Mouse (Mus musculus) midbrain, embryonic 10.5 days (tissue): ENCODE measurements around the gene Galnt12. TPM values are rescaled to one million over a fixed set of nuclear protein-coding genes. Genes with fewer than 3 reads are reported as not detected.

Experiments used
- DNase-seq: peaks from one replicate; pipeline ENCODE4 v3.0.0-alpha.2; 2017; ENCODE audit warnings: low spot score
- H3K27ac ChIP-seq: fragments of 300-500 bp; sonication (generic); replicated peaks from 2 replicates; pipeline ENCODE4 v1.5.1; 2016; ENCODE audit warnings: mild to moderate bottlenecking
- H3K27me3 ChIP-seq: fragments of 300-500 bp; sonication (generic); 2 replicates; pipeline ENCODE4 v1.6.1; 2016; ENCODE audit warnings: low read depth, mild to moderate bottlenecking; ENCODE audit not compliant: poor library complexity, severe bottlenecking
- H3K36me3 ChIP-seq: fragments of 300-500 bp; sonication (generic); 2 replicates; pipeline ENCODE4 v1.6.1; 2016; ENCODE audit warnings: mild to moderate bottlenecking, moderate library complexity
- H3K4me1 ChIP-seq: fragments of 300-500 bp; sonication (generic); 2 replicates; pipeline ENCODE4 v1.6.1; 2016
- H3K4me3 ChIP-seq: fragments of 300-500 bp; sonication (generic); 2 replicates; pipeline ENCODE4 v1.5.1; 2016; ENCODE audit warnings: mild to moderate bottlenecking, moderate library complexity
- H3K9me3 ChIP-seq: fragments of 300-500 bp; sonication (generic); replicated peaks from 2 replicates; pipeline ENCODE4 v1.6.1; 2016; ENCODE audit warnings: mild to moderate bottlenecking
- WGBS: fragments of 180-500 bp; shearing (Covaris S2); methylation state at CpG from one replicate; pipeline ENCODE4 v1.1.7; 2016; 5-methylcytosine and 5-hydroxymethylcytosine counted together
- polyA plus RNA-seq: library from polyadenylated mRNA; unstranded; fragments of >200 nt; fragmentation: Nextera tagmentation; extraction: Ambion mirVana; gene quantifications from 2 replicates; pipeline ENCODE4 v1.2.1, GENCODE M21; 2016

The Galnt12 gene
- polyA plus RNA-seq, 1 experiment from 2014 or later = 7.8 TPM

DNA sequence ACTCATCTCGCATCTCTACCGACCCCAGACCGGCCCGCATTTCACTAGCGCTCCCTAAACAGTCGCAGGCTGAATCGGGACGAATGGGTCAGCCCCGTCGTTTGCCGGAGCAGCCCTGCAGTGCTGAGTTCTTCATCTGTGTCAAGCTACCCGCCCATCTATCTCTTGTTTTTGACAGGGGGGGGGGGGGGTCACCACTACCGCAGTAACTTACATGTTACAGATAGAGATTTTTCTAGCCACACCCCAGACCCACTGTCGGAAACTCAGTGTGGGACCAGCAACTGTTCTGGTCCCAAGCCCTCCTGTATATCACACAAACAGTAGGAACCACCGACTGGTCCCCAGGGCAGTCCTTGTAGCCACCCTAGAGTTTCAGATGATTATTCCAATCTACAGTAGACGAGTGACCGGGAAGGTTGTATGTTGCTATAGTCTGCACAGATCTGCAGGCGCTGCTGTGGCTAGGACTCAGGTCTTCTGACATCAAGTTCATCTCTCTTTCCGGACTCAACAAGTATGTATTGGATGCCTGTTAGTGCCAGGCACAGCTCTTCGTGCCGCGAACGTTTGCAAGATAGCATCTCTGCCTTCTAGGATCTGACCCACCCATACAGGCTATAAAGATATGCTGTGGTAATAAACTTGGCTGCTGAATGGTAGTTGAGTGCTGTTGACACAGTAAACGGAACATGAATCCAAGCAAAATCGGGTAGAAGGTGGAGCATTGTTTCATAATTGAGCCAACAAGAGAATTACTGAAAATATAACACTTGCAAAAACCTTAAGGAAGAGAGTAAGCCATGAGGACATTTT, 34.0 kb upstream of the Galnt12 start:
- Histone ChIP-seq H3K4me1 (peaks cover 16% of the 10 kb centered on the region), H3K4me3 (peak overlapping the region; percentile 82), H3K27ac (peak overlapping the region; percentile 90), H3K36me3 (no peaks in the 10 kb centered on the region), H3K9me3 (0 out of 2 replicates have a peak, but pooled peaks cover 3% of the 10 kb centered on the region), H3K27me3 (peaks cover 23% of the 10 kb centered on the region)
- no peak for DNase-seq
- 39% methylated on average over 25 of the region's 25 CpGs for WGBS

DNA sequence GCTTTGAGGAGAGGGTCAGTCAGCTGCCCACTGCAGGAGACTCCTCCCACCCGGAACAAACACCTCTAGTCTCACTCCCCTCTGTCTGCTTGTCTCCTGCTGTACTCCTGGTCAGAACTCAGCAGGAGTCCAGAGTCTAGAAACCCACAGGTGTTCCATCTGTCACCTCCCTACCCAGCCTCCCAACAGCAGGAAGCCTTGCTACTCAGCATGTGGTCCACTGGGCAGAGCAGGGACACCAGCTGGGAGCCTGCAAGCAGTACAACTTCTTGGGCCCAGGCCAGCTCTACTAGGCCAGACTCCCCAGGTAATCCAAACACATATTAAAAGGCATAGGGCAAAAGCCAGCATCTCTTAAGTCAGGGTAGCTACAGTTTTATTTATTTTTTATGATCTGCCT, 30.8 kb upstream of the Galnt12 start:
- WGBS = 14% methylated on average over 1 of the region's 1 CpGs
- Histone ChIP-seq H3K36me3 (no peaks in the 10 kb centered on the region), H3K27ac (no peak overlapping the region), H3K9me3 (no peaks in the 10 kb centered on the region), H3K4me1 (peaks cover 16% of the 10 kb centered on the region), H3K4me3 (no peak overlapping the region), H3K27me3 (peaks cover 6% of the 10 kb centered on the region)
- DNase-seq = no peak

DNA sequence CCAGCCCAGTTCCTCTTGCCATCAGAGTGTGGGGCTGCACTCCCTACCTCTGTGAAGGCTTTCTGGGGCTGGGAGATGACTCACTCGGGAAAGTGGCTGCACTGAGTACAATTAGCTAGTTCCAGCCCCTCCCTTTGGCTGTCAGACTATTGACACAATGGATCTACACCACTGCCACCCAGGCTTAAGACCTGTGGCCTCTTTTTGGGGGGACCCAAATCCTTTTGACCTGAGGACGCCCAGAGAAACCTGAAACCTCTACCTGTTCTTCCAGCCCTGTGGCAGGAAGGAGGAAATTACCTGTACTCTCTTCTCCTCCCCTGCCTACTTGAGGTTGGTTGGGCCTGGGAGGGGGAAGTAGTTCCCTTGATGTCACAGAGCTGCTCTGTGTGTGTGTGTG, 16.7 kb upstream of the Galnt12 start:
- Histone ChIP-seq H3K4me1 (peaks cover 10% of the 10 kb centered on the region; the same call in 1 of the 2 replicates), H3K27me3 (no peaks in the 10 kb centered on the region), H3K36me3 (no peaks in the 10 kb centered on the region), H3K9me3 (no peaks in the 10 kb centered on the region), H3K4me3 (no peak overlapping the region), H3K27ac (no peak overlapping the region)
- no peak for DNase-seq
- WGBS = 39% methylated on average over 2 of the region's 2 CpGs

DNA sequence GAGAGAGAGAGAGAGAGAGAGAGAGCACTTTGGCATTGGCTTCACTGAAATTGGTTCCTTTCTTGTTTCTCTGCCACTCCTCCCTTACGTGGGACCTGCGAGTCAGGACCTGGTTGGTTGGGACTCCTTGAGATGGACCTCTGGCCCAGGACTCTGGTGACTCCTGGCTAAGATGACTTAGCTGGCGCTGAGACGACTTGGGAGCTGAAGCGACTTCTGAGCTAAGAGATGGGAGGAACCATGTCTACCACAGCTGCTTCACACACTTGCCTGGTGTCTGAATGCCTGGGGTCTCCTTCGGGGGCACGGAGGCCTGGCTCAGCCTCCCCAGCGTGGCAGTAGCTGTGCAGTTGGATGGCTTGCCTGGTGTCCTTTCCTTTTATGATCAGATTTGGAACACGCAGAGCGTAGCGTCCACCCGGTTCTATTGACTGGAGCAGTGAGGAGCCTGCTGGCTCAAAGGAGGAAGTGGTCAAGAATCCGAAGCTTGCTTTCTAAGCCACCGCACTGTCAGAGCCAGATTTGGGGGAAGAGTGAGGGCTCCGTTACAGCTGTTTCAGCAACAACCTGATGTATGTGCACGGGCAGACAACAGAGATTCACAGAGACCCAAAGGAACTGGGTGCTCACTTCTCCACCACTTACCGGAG, 11.6 kb upstream of the Galnt12 start:
- Histone ChIP-seq H3K9me3 (no peaks in the 10 kb centered on the region), H3K4me1 (peaks cover 10% of the 10 kb centered on the region; the same call in 1 of the 2 replicates), H3K27me3 (no peaks in the 10 kb centered on the region), H3K4me3 (no peak overlapping the region), H3K36me3 (no peaks in the 10 kb centered on the region), H3K27ac (no peak overlapping the region)
- 92% methylated on average over 17 of the region's 17 CpGs for WGBS
- no peak for DNase-seq

DNA sequence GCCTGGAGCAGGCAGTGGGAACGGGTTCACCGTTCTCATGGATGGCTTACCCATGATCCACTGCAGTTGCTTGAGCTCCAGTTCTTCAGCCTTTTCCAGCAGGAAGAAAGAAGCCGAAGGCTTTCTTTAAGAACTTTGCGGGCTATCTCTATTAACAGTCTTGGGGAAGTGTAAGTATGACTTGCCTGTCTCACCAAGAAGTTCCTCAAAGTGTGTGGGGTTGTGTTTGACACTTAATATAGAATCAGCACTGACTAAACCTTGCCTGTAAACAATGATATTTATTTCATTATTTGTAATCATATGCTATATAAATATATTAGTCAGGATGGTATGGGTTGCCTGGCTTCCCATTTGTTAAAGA, 11.1 kb upstream of the Galnt12 start:
- no peak overlapping the region for H3K4me3 ChIP-seq
- no peaks in the 10 kb centered on the region for H3K9me3 ChIP-seq
- DNase-seq = no peak
- H3K36me3 ChIP-seq = no peaks in the 10 kb centered on the region
- H3K4me1 ChIP-seq = peaks cover 10% of the 10 kb centered on the region; the same call in 1 of the 2 replicates
- H3K27ac ChIP-seq = no peak overlapping the region
- WGBS = 95% methylated on average over 4 of the region's 4 CpGs
- H3K27me3 ChIP-seq = no peaks in the 10 kb centered on the region

DNA sequence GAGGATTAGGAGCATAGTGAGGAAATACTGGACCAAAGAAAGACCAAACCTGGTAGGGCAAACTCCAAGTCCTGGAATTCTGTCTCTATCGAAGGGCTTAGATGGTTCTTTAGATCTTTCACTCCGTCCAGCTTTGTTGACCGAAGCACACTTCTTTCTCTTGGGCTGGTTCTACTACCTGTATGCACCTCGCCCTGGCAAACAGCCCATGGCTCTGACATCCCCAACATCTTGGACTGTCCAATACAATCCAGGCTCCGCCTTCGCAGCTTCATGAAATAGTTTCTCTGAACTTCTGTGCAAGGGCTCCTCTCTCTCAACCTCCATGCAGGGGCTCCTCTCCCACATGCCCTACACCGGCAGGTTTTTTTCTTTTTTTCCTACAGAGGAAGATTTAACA, 7.9 kb upstream of the Galnt12 start:
- no peaks in the 10 kb centered on the region for H3K4me1 ChIP-seq
- no peaks in the 10 kb centered on the region; the same call in 1 of the 2 replicates for H3K27me3 ChIP-seq
- no peak overlapping the region for H3K27ac ChIP-seq
- no peak for DNase-seq
- no peak overlapping the region for H3K4me3 ChIP-seq
- H3K9me3 ChIP-seq = no peaks in the 10 kb centered on the region
- no peaks in the 10 kb centered on the region for H3K36me3 ChIP-seq
- WGBS = 90% methylated on average over 7 of the region's 7 CpGs

DNA sequence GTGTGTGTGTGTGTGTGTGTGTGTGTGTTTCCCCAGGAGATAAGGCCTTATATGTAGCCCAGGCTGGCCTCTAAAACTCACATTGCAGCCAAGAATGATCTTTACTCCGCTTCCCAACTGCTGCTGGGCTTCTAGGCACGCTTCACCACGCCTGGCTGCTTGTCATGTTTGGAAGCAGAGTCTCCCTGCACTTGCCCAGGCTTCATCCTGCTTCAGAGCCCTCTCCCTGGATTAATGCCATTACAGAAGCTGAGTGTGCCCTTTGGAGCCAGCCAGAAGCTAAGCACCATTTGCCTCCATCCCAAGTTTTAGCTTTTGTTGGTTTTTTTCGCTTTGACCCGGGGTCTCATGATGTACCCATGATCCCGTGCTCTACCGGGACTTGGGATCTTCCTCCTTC, 3.0 kb upstream of the Galnt12 start:
- Histone ChIP-seq H3K4me3 (no peak overlapping the region), H3K27me3 (peaks cover 42% of the 10 kb centered on the region), H3K4me1 (peaks cover 24% of the 10 kb centered on the region), H3K27ac (no peak overlapping the region), H3K36me3 (no peaks in the 10 kb centered on the region), H3K9me3 (no peaks in the 10 kb centered on the region)
- 89% methylated on average over 7 of the region's 7 CpGs for WGBS
- no peak for DNase-seq

DNA sequence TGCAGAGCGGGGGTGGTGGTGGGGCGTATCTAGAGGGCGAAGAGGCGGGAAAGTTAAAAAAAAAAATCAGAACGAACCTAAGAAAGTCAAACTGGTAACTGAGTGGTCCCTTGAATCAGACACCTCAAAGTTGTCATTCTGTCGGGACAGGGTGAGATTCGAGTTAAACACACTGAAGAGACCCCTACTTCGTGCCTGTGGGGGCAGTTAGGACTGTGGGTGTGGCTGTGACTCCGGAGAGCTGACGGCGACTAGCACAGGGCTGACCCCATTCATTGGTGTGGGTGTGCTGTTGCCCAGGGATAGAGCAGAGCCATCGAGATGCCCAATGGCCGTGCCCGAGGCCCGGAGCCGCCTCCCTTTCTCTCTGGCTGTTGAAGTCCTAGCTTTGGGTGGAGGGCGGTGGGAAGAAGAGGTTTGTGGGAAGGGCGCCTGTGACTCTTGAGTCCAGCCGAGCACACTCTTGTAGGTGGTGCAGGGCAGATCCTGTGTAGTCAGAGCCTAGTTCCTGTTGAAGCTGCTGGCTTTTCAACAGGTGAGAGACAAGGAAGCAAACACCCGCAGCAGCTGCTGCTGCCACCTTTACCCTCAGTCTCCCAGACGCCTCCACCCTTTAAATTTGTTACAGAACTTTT, 795 bp downstream of the Galnt12 start:
- no peaks in the 10 kb centered on the region for H3K9me3 ChIP-seq
- H3K27me3 ChIP-seq = peaks cover 69% of the 10 kb centered on the region
- H3K4me3 ChIP-seq = peak overlapping the region; percentile 89
- peaks cover 38% of the 10 kb centered on the region for H3K4me1 ChIP-seq
- 2% methylated on average over 21 of the region's 21 CpGs for WGBS
- H3K27ac ChIP-seq = peak overlapping the region; percentile 81
- no peaks in the 10 kb centered on the region for H3K36me3 ChIP-seq
- peak; percentile 54 for DNase-seq

DNA sequence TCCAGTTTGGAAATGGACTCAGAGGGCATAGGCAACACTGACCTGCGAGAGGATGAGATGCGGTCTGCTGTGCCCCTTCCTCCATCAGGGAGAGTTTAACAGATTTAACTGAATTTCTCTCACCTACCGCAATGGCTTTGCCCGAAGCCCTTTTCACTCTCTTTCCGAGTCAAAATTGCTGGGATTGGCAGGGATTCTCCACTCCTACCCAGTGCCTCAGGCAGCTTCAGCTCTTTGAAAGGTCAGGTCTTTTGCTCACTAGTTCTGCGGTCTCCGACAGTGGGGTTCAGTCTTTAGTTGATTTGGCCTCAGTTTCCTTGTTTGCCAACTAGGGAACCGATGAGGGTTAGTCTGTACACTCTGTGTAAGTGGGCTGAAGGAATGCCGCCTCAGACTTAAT, 1.5 kb downstream of the Galnt12 start:
- Histone ChIP-seq H3K4me3 (peak overlapping the region; percentile 89), H3K27me3 (peaks cover 69% of the 10 kb centered on the region), H3K27ac (peak overlapping the region; percentile 52; the same call in 1 of the 2 replicates), H3K9me3 (no peaks in the 10 kb centered on the region), H3K4me1 (peaks cover 38% of the 10 kb centered on the region), H3K36me3 (no peaks in the 10 kb centered on the region)
- DNase-seq = peak; percentile 29
- WGBS = 15% methylated on average over 9 of the region's 9 CpGs

DNA sequence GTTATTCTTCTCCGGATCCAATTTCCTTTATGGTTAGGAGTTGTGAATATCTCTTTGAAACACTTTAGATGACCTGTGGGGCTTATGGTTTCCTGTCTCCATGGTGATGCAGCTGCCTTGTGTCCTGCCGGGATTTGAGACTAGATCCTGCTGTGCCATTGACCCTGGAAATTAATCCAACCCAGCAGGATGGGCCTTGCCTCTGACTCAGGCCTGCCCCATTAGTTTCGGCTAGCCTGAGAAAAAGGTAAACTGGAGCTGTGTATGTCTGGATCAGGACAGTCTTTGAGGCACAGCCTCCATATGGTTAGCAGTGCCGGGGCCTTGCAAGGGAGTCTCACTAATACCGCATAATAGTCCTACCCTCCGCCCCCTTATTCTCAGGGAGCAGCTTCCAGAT, 1.9 kb downstream of the Galnt12 start:
- Histone ChIP-seq H3K4me3 (peak overlapping the region; percentile 89), H3K27ac (no peak overlapping the region), H3K36me3 (no peaks in the 10 kb centered on the region), H3K9me3 (no peaks in the 10 kb centered on the region), H3K27me3 (peaks cover 69% of the 10 kb centered on the region), H3K4me1 (peaks cover 38% of the 10 kb centered on the region)
- DNase-seq = peak; percentile 64
- 20% methylated on average over 6 of the region's 6 CpGs for WGBS

DNA sequence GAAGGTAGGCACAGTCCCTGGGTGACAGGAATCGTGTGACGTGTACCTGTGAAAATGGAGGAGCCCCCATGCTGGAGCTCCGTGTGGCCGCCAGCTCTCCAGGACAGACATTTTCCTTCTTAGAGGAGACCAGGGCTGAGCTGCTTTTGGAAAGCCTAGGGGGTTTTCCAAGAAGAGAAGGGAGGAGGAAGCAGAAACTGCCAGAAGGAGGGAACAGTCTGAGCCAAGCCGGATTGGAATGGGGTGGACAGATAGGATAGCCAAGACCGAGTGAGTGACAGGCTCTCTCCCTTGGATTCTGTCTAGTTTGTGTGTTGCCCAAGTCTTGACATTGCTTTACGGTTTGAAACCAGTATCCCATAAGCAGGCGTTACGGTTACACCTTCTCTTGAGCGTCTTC, 11.9 kb downstream of the Galnt12 start:
- H3K27me3 ChIP-seq = no peaks in the 10 kb centered on the region
- peaks cover 3% of the 10 kb centered on the region; the same call in 1 of the 2 replicates for H3K9me3 ChIP-seq
- 96% methylated on average over 10 of the region's 10 CpGs for WGBS
- no peak for DNase-seq
- 0 out of 2 replicates have a peak, but pooled peaks cover 3% of the 10 kb centered on the region for H3K36me3 ChIP-seq
- H3K27ac ChIP-seq = no peak overlapping the region
- no peaks in the 10 kb centered on the region for H3K4me1 ChIP-seq
- H3K4me3 ChIP-seq = no peak overlapping the region

DNA sequence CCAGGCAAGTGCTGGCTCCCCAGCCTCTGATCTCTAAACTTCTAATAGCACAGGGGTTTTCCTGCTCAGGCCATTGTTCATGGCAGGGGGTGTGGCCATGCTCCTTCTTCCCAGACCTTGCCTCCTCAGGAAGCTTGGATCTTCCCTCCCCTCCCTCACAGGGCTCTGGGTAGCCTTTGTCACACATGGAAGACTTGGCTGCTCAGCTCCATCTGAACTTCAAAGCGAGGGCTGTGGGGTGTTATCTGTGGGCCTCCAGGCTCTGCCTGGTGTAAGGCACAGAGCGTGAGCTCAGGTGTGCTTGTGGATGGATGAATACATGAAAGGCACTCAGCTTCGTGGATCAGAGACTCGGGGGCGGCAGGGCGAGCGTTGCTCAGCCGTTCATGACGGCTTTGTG, 20.2 kb downstream of the Galnt12 start:
- Histone ChIP-seq H3K27ac (no peak overlapping the region; the same call in 1 of the 2 replicates), H3K27me3 (no peaks in the 10 kb centered on the region), H3K4me1 (peaks cover 6% of the 10 kb centered on the region), H3K36me3 (no peaks in the 10 kb centered on the region), H3K4me3 (no peak overlapping the region), H3K9me3 (no peaks in the 10 kb centered on the region)
- no peak for DNase-seq
- WGBS = 50% methylated on average over 9 of the region's 9 CpGs

DNA sequence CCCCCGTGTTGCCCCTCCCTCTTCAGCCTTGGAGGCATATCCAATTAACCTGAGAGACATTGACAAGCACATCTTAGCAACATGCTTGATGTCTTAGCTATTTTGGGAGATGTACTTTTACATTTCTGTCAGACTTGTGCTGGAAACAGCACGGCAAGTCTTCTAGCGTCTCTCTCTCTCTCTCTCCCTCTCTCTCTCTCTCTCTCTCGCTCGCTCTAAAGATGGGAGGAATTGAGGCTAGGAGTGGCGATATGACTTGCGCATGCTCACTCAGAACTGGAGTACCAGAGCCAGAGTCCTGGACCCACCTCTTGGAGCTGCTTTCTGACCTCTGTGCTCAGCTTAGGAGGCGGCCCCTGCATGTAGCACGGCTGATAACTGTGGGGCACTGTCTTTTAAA, 20.9 kb downstream of the Galnt12 start:
- WGBS = 76% methylated on average over 9 of the region's 9 CpGs

More for the DNA sequence above, 20.9 kb downstream of the Galnt12 start:
- DNase-seq = no peak
- Histone ChIP-seq H3K36me3 (no peaks in the 10 kb centered on the region), H3K4me3 (no peak overlapping the region), H3K9me3 (no peaks in the 10 kb centered on the region), H3K27ac (no peak overlapping the region), H3K27me3 (no peaks in the 10 kb centered on the region), H3K4me1 (peaks cover 6% of the 10 kb centered on the region)
